Mouse (Mus musculus) stomach, postnatal 0 days (tissue): ENCODE results near the gene Bbs2. TPM values are rescaled to one million over a fixed set of nuclear protein-coding genes. Genes with fewer than 3 reads are reported as not detected.

Experiments used
- ATAC-seq: fragments of 200-750 bp; cut with Nextera tagmentation; 2 replicates; pipeline ENCODE4 v1.8.0; 2017; ENCODE audit not compliant: low FRiP score, low TSS enrichment
- DNase-seq: peaks from one replicate; pipeline ENCODE4 v3.0.0-alpha.2; 2016; ENCODE audit warnings: low spot score
- H3K27ac ChIP-seq: fragments of 300-500 bp; sonication (generic); replicated peaks from 2 replicates; pipeline ENCODE4 v1.5.1; 2014; ENCODE audit warnings: mild to moderate bottlenecking, control low read depth
- H3K27me3 ChIP-seq: fragments of 300-500 bp; sonication (generic); 2 replicates; pipeline ENCODE4 v1.6.1; 2014; ENCODE audit warnings: low read length; ENCODE audit not compliant: control insufficient read depth, insufficient read depth
- H3K36me3 ChIP-seq: fragments of 300-500 bp; sonication (generic); 2 replicates; pipeline ENCODE4 v1.6.1; 2014; ENCODE audit warnings: low read length, mixed read lengths; ENCODE audit not compliant: control insufficient read depth, insufficient read depth
- H3K4me1 ChIP-seq: fragments of 300-500 bp; sonication (generic); replicated peaks from 2 replicates; pipeline ENCODE4 v1.6.1; 2014; ENCODE audit warnings: antibody characterized with exemption; ENCODE audit not compliant: control insufficient read depth, insufficient read depth
- H3K4me2 ChIP-seq: fragments of 300-500 bp; sonication (generic); replicated peaks from 2 replicates; pipeline ENCODE4 v1.6.1; 2014; ENCODE audit warnings: low read depth, mild to moderate bottlenecking, control low read depth, moderate library complexity
- H3K4me3 ChIP-seq: fragments of 300-500 bp; sonication (generic); 2 replicates; pipeline ENCODE4 v1.5.1; 2014; ENCODE audit warnings: low read depth, low read length, control low read depth
- H3K9ac ChIP-seq: fragments of 300-500 bp; sonication (generic); 2 replicates; pipeline ENCODE4 v1.6.1; 2014; ENCODE audit warnings: mild to moderate bottlenecking, low read length, control low read depth, mixed read lengths
- H3K9me3 ChIP-seq: fragments of 300-500 bp; sonication (generic); 2 replicates; pipeline ENCODE4 v1.6.1; 2016; ENCODE audit warnings: low read length; ENCODE audit not compliant: control insufficient read depth
- CTCF ChIP-seq: IDR thresholded peaks from 2 replicates; pipeline ENCODE4 v1.5.1; 2016; ENCODE audit warnings: antibody characterized with exemption, low read depth, mild to moderate bottlenecking, moderate library complexity
- EP300 ChIP-seq: optimal IDR thresholded peaks from 2 replicates; pipeline ENCODE3; 2016; ENCODE audit warnings: antibody characterized with exemption
- WGBS: fragments of 180-500 bp; shearing (Covaris S2); extraction: QIAGEN DNeasy Blood & Tissue Kit; methylation state at CpG from one replicate; pipeline ENCODE4 v1.1.7; 2014; 5-methylcytosine and 5-hydroxymethylcytosine counted together
- polyA plus RNA-seq: library from polyadenylated mRNA; unstranded; fragments of >200 nt; fragmentation: Nextera tagmentation; extraction: Ambion mirVana; gene quantifications from 2 replicates; pipeline ENCODE4 v1.2.1, GENCODE M21; 2015

Bbs2 gene
- polyA plus RNA-seq, 1 experiment from 2014 or later: 5.9 TPM

DNA sequence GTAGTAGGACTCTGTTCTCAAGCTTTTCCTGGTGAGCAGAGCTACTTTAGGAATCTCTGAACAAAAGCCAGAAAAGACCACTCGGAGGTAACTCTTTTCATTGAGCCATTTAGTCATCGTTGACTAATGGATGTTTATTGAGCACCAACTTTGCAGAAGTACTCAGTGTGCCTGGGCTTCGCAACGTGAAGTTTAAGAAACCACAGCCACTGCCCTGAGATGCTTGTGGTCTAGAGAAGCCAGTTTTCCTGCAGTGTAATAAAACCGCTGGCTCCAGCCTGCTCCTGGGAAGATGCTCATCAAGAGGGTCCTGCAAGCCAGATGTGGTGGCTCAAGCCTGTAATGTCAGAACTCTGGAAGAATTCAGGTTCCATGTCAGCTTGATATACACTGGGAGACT, 33.4 kb upstream of the Bbs2 start:
- ATAC-seq (no peak), DNase-seq (no peak)
- TF ChIP-seq EP300: no peak
- no peak for TF ChIP-seq CTCF
- no peaks in the 10 kb centered on the region for H3K4me1 ChIP-seq
- H3K9ac ChIP-seq: no peak overlapping the region
- H3K36me3 ChIP-seq: no peaks in the 10 kb centered on the region
- H3K4me3 ChIP-seq: no peak overlapping the region
- no peaks in the 10 kb centered on the region for H3K9me3 ChIP-seq
- H3K4me2 ChIP-seq: no peak overlapping the region
- 61% methylated on average over 5 of the region's 5 CpGs for WGBS
- H3K27me3 ChIP-seq: no peaks in the 10 kb centered on the region
- H3K27ac ChIP-seq: no peak overlapping the region

DNA sequence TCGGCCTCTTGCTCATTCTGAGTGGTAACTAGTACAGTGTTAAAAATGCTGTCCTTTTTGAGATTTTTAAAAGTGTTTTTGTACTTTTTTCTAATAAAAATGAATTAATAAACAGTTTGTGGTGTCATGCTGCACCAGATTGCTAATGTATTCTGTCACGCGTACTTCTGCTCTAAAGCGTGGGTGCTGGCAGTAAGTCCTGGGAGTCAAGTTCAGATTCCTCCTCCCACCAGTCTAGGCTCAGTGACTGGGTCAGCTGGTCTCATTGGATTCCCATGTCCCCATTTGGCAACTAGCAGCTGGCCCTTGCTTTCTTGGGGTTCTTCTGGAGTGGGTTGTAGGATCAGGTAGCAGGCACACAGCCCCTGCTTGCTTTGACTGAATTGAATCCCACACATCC, 31.4 kb upstream of the Bbs2 start:
- whole genome bisulfite sequencing: 92% methylated on average over 4 of the region's 4 CpGs
- ATAC-seq (no peak), DNase-seq (no peak)
- Histone ChIP-seq H3K4me2 (no peak overlapping the region), H3K27me3 (no peaks in the 10 kb centered on the region), H3K36me3 (no peaks in the 10 kb centered on the region), H3K9ac (no peak overlapping the region), H3K4me1 (no peaks in the 10 kb centered on the region), H3K27ac (no peak overlapping the region), H3K9me3 (no peaks in the 10 kb centered on the region), H3K4me3 (no peak overlapping the region)
- TF ChIP-seq CTCF: no peak
- no peak for TF ChIP-seq EP300

DNA sequence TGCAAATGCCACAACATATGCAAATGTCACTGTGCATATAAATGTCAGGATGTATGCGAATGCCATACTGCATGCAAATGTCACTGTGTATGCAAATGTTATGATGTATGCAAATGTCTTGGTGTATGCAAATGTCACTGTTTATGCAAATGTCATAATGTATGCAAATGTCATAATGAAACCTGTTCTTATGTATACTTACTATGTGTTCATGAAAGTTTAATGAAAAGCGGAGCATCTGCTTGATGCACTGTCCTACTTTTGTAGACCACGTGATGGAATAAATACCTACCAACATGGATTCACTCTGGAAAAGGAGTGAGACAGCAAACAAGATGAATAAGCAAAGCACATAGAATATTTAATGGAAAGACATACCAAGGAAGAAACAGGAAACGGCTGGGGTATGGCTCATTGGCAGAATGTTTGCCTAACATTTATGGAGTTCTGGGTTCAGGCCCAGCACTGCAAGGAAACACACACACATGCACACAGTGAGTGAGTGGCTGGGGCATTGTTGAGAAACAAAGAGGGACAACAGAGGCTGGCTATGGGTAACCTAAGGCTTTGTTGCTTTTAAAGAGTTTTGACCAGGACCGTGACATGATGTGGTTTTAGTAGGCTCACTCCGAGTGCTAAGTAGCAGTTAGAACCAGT, 30.5 kb upstream of the Bbs2 start:
- TF ChIP-seq EP300 (no peak), CTCF (no peak)
- no peak overlapping the region for H3K4me2 ChIP-seq
- ATAC-seq: no peak

DNA sequence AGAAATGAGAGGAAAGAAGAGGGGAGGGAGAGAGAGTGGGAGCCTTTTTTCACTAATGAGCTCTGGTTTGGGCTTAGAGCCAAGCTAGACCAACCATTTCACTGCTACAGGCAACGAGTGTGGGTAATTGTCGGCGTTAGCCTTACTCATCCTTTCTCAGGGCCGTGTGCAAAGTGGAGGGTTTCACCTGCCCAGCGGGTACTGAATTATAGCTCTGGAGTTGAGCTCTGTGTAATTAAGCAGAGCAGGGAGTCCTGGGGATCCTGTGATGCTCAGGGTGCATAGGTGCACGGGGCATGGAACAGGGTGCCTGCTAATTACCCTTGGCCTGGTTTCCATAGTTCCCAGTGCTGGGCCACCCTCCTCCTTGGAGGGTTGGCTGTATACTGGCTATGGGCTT, 29.0 kb upstream of the Bbs2 start:
- no peak overlapping the region for H3K27ac ChIP-seq
- H3K9me3 ChIP-seq: no peaks in the 10 kb centered on the region
- H3K4me3 ChIP-seq: no peak overlapping the region
- 68% methylated on average over 6 of the region's 6 CpGs for WGBS
- DNase-seq (no peak), ATAC-seq (0 out of 2 replicates have a peak, but pooled peaks have one; percentile 21)
- no peaks in the 10 kb centered on the region for H3K27me3 ChIP-seq
- no peaks in the 10 kb centered on the region for H3K36me3 ChIP-seq
- TF ChIP-seq CTCF (no peak), EP300 (no peak)
- H3K4me2 ChIP-seq: no peak overlapping the region
- H3K9ac ChIP-seq: no peak overlapping the region
- H3K4me1 ChIP-seq: no peaks in the 10 kb centered on the region

More for the DNA sequence above, 30.5 kb upstream of the Bbs2 start:
- Histone ChIP-seq H3K4me1 (no peaks in the 10 kb centered on the region), H3K27me3 (no peaks in the 10 kb centered on the region), H3K9me3 (no peaks in the 10 kb centered on the region), H3K9ac (no peak overlapping the region), H3K36me3 (no peaks in the 10 kb centered on the region), H3K4me3 (no peak overlapping the region), H3K27ac (no peak overlapping the region)
- DNase-seq: no peak
- 72% methylated on average over 6 of the region's 6 CpGs for WGBS

DNA sequence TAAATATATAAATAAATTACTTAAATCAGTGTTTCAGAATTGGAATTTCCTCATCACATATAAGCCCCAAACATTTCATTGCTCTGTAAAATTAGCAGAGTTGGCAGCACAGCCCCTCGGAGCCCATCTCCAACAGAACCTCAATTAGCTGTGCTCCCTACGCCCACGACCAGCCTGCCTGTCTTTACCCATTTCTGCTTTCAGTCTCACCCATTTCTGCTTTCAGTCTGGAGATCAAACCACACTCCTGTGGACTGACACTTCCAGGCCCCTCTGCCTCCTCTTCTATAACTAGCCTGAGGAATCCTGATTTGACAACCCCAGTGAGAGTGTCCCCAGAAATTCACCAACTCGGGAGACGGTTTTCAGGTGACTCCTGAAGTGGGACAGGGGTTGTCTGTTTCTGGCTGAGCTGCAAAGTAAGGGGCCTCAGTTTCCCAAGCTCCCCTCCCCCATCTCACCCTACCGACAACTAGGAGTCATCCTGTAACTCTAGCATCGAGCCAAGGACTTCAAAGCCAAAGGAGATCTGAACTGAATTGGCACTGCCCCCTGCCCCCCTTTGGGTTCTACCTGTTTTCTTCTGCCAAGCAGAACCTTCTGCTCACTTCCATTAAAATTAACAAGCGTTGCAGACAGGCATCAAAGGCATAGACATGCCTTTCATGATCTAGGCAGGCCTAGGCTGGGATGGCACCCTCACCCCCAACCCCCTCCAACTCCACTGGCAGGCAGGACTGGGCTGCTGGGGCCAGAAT, 24.2 kb upstream of the Bbs2 start:
- DNase-seq: no peak
- Histone ChIP-seq H3K27me3 (no peaks in the 10 kb centered on the region), H3K36me3 (no peaks in the 10 kb centered on the region), H3K4me1 (no peaks in the 10 kb centered on the region), H3K9me3 (no peaks in the 10 kb centered on the region), H3K4me3 (no peak overlapping the region), H3K9ac (no peak overlapping the region), H3K27ac (no peak overlapping the region), H3K4me2 (no peak overlapping the region)
- no peak for TF ChIP-seq EP300
- no peak for TF ChIP-seq CTCF
- ATAC-seq: no peak
- WGBS: 56% methylated on average over 8 of the region's 8 CpGs

DNA sequence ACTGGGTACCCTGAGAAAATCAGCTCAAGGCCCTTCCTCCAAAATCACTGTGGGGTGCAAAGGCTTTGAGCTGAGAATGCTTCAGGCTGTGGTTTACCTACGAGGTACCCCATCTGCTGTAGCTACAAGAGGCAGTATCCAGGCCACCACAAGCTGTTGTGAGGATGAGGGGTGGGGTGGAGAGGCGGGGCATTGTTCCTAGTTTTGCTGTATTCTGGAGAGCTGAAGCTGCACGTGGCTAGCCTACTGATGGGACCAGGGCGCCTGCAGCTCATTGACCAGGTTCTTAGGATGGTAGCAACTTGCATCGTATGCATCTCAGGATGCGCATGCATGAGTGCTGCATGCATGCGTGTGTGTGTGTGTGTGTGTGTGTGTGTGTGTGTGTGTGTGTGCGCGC, 22.9 kb upstream of the Bbs2 start:
- H3K9ac ChIP-seq: no peak overlapping the region
- no peak overlapping the region for H3K4me2 ChIP-seq
- 88% methylated on average over 9 of the region's 9 CpGs for WGBS
- no peaks in the 10 kb centered on the region for H3K4me1 ChIP-seq
- TF ChIP-seq EP300: no peak
- no peak for TF ChIP-seq CTCF
- DNase-seq (no peak), ATAC-seq (no peak)
- no peak overlapping the region for H3K27ac ChIP-seq
- H3K27me3 ChIP-seq: no peaks in the 10 kb centered on the region
- H3K9me3 ChIP-seq: no peaks in the 10 kb centered on the region
- H3K36me3 ChIP-seq: no peaks in the 10 kb centered on the region
- H3K4me3 ChIP-seq: no peak overlapping the region
